Mouse (Mus musculus): ENCODE results near the gene Sipa1.
A peak's percentile ranks its signal among the peaks of the same experiment; 100 is the strongest.
"Not testable (repeated sequence)": the region's sequence is repeated elsewhere in the genome, so short reads cannot be mapped to it uniquely, and the experiment has no call there.

The Sipa1 gene

GRCm38 (mm10) chr19:5662981-5663913 is at the start of gene Sipa1:
Sipa1 (minus strand) TSS chr19:5663707.
- DNase-seq (ENCODE audit: low spot score): peak; percentile 90

DNA sequence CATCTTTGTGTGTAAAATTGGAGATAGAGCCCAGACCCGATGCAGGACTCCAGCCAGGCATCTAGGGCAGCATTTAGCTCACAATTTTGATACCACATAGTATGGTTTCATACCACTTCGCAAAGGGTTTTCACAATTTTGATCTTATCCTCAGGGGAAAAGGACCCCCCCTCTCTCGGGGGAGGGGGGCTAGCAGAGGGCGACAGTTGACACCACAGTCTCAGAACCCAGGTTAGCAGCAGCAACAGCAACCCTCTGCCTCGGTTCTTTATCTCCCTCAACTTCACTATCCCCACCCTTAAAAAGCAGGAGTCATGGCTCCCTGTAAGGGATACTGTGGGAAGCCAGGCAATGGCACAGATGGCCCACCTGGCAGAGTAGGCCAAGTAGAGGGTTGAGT is 49.7 kb upstream of the Sipa1 start:
- no peak for DNase-seq (ENCODE audit: low spot score)

GRCm38 (mm10) chr19:5711907-5712460 is 48.5 kb upstream of the Sipa1 start:
- no peak for DNase-seq (ENCODE audit: low spot score)

GRCm38 (mm10) chr19:5711218-5711617 is 47.7 kb upstream of the Sipa1 start:
- peak; percentile 74 for DNase-seq (ENCODE audit: low spot score)

- no peak for DNase-seq (ENCODE audit: low spot score)
Observed at GRCm38 (mm10) chr19:5710581-5710980, 47.1 kb upstream of the Sipa1 start.

DNA sequence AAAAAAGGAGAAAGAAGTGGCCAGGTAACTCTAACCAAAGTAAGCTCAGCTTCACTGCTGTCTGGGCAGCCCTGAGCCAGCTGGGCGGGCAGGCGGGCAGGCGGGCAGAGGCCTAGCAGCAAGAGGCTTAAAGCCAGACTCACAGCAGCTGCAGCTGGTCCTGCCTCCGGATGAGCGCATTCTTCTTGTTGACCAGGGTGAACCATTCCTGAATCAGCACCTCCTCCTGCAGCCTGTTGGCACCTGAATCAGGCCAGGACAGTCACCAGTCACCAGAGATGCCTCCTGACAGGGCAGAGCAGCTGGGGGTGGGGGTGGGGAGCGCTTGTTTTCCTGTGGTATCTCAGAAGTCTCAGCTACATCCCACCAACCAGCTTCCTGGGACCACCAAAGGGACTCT is 46.6 kb upstream of the Sipa1 start:
- no peak for DNase-seq (ENCODE audit: low spot score)

DNA sequence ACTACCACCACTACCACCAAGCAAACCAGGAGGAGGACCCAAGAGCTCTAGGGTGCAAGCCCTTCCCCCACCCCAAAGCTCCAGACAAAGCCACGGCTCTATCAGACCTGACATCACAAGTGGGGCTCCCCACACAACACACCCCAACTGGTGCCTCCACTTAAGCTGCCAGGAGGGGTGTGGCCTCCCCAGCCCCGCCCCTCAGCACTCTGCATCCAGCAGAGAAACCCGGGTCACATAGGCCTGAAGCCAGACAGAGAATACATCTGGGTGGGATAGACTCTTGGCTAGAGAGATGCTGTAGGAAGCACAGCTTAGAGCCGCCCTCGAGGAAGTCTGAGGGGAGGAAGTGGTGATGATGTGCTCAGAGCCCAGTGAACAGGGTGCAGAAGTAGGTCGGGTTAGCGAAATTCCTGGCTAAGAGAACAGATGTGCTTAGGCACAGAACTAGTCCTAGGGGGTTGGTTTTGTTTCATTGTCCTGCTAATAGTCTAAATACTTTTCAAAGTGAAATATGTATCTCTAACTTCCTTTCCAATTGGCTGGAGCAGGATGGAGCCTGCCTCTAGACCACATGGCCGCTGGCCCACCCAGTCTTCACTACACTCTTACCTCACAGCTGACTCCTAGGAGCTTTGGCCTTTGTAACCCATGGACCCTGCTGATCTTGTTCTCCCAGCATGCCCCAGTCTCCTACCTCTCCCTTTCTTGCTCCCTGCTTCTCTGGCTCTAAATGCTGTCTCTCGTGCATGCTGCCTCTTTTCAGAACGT is 41.5 kb upstream of the Sipa1 start:
- DNase-seq (ENCODE audit: low spot score): no peak

- no peak for DNase-seq (ENCODE audit: low spot score)
Observed at GRCm38 (mm10) chr19:5704163-5704800, 40.8 kb upstream of the Sipa1 start, which contains the start of gene Kcnk7. Kcnk7 (plus strand) TSS chr19:5704367.

DNA sequence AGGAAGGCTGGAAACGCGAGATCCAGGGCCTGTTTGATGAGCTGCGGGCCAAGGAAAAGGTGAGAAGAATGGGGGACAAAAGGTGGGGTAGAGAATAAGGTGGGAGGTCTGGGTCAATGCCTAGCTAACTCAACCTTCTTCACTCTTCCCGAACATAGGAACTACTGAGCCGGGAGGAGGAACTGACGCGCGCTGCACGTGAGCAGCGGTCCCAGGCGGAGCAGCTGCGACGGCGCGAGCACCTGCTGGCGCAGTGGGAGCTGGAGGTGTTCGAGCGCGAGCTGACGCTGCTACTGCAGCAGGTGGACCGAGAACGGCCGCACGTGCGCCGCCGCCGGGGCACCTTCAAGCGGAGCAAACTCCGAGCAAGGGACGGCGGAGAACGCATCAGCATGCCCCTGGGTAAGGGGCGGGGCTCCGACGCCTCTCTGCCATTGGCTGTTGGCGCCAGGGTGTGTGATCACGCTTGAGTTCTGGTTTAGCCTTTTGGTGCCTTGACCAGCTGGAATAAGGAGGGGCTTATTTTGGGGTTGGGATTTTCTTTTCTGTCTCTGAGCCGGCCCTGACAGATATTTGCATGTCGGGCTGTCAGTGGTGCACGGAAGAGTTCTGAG is 32.4 kb upstream of the Sipa1 start:
- peak; percentile 86 for DNase-seq (ENCODE audit: low spot score)

- no peak for DNase-seq (ENCODE audit: low spot score)
Observed at GRCm38 (mm10) chr19:5693801-5694200, 30.3 kb upstream of the Sipa1 start.

DNA sequence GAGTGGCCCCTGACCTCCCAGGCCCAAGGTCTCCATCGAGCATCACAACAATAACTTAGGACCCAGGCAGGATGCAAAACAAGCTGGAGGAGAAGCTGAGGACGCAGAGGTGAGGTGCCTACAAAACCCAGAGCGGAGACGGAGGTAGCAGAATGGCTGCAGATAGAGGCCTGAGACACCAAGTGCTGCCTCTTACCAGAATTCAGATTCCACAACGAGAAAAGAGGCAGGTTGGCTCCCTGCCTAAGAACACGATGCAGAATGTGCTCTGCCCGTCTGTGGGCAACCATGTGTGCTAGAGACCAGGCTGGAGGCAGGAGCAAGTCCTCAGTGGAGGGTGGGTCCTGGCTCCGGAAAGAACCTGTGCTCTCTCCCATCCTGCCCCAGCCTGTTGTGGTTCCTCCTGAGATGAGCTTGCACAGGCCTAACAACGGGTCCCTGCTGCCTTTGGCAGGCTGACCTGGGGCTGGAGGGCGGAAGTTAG is 29.4 kb upstream of the Sipa1 start:
- DNase-seq (ENCODE audit: low spot score): no peak

DNA sequence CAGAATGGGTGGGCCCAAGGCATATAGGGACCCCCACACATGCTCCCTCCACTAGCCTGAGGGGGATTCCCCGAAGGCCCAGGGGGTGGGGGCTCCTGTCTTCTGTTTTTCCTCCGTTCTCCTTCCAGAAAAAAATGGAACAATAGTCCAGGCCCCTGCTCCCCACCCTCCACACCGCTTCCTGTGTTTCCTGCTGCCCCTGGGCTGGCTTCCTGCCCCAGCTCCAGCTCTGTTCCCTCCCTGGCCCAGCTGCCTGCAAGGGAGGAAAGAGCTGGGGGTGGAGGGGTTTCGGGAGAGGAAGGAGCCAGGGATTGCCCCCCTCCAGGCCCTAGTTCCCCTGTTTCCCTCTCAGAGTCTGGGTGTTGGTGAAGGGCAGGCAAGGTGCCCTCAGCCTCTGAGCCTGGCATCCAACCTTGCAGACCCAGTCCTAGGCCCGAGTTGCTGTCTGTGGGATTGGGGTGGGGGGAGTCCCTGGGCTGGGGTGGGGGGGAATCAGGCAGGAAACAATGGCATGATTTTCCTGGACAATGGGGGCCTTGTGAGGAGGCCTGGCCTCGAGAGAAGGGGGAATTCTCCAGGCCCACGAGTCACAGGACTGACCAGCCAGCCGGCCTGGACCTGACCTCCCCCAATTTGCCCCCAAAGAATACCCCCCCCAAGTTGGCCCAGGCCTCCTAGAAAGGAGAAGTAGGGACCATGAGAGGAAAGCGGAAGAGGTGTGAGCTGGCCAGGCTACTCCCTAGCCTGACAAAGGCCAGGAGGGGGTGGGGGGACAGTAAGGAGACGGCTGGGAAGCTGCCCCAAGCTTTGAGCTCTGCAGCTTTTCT is 28.8 kb upstream of the Sipa1 start:
- DNase-seq (ENCODE audit: low spot score): no peak

DNA sequence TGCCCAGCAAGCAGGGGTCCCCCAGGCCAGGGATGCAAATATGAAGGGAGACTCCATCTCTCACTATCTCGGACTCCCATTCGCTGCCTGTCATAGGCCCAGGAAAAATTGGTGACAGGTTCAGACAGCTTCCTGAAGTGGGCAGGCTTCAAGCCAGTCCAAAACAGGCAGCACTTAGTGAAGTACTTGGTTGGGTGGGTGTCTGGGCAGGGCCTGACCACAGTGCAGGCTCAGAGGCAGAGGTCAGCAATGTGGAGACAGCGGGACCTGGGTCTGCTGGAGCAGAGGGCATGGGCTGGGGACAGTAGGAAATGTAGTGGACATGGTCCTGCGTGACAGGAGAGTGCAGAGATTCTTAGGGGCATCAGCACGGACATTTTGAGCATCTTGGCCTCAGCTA is 28.1 kb upstream of the Sipa1 start:
- DNase-seq (ENCODE audit: low spot score): no peak

- DNase-seq (ENCODE audit: low spot score): no peak
Observed at GRCm38 (mm10) chr19:5690343-5690735, 26.8 kb upstream of the Sipa1 start.

GRCm38 (mm10) chr19:5689565-5690342 is 26.2 kb upstream of the Sipa1 start:
- DNase-seq (ENCODE audit: low spot score): peak; percentile 87

GRCm38 (mm10) chr19:5689088-5689428 is 25.6 kb upstream of the Sipa1 start:
- no peak for DNase-seq (ENCODE audit: low spot score)

- peak; percentile 97 for DNase-seq (ENCODE audit: low spot score)
Observed at GRCm38 (mm10) chr19:5688200-5689087, 24.9 kb upstream of the Sipa1 start, which contains the start of the genes Map3k11 and Pcnx3. Map3k11 (plus strand) TSS chr19:5688742. Pcnx3 (minus strand) TSS chr19:5688908.

DNA sequence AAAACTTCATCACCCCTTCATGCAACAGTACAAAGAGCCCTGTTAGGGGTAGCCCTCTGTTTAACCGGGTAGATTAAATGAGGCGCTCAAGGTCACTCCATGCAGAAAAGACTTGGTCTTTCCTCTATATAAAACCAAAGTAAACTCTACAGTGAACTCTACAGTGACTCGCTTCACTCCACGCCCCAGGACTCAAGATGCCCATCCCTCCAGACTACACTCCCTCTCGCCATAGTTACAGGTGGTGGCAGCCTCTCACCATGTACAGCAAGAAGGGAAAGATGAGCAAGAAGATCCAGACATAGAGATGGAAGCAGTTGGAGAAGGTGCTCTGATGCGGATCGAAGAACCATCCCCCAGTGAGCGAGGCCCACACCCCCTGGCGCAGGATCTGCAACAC is 24.2 kb upstream of the Sipa1 start:
- DNase-seq (ENCODE audit: low spot score): peak; percentile 18

DNA sequence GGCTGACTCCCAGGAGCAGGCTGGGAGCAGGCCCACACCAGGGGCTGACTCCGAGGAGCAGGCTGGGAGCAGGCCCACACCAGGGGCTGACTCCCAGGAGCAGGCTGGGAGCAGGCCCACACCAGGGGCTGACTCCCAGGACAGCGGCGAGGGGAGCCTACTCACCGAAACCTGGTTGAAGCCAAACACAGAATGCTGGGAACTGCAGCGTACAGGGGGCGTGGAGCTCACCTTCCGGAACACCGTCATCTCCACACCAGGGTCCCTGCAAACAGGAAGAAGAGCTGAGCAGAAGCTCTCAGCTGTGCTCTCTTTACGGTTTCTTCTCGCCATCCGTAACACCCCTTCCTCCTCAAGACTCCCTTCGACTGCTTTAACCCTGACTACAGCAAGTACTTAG is 23.4 kb upstream of the Sipa1 start:
- DNase-seq (ENCODE audit: low spot score): not testable (repeated sequence)

Data from embryo, embryonic 10 days (tissue).